Mouse (Mus musculus): ENCODE results near the gene Katnal1. TPM values are rescaled to one million over a fixed set of nuclear protein-coding genes. Genes with fewer than 3 reads are reported as not detected.
A peak's percentile ranks its signal among the peaks of the same experiment; 100 is the strongest.

Katnal1 gene
- total and polyA plus RNA-seq, 2 experiments from 2014 or later, result 8.4 to 21.1 TPM

DNA sequence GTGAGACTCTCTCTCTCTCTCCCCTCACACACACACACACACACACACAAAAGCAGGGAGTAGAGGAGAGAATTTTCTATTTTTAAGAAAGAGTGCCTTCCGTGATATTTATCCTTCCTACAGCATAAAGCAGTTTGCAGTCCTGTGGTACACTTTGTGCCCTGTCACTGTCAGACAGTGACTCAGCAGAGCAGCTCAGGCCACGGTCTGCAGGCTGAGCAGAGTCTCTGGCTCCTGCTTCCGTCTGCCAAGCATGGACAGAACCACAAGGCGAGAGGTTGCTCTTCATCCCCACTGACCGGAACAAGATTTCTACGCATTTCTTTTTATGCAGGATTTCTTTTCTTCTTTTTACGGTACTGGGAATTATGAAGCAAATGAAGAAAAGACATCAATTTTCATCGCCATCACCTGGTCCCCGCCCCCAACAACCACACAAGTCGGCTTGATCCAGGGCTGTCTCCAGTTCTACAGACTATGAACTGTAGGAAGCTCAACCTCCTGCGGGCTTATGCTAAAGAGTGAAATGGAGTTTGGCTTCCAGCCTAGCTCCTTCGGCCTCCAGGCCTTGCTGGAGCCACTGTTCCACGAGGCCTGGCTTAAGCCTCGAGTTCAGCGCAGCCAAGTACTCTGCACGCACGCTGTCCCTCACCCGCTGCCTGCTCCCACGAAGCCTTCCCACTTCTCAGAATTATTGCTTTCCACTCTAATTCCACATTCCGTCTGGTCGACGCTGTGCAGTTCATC lies 25.4 kb upstream of the Katnal1 start:
- DNase-seq (ENCODE audit: low spot score) (no peak), ATAC-seq (ENCODE audit: insufficient read depth, low read depth) (no peak)
- H3K27me3 ChIP-seq (ENCODE audit: control insufficient read depth, insufficient read depth, low read length), result no peaks in the 10 kb centered on the region
- H3K4me2 ChIP-seq (ENCODE audit: low read depth, low read length), result no peak overlapping the region
- H3K9me3 ChIP-seq (replicated peaks; ENCODE audit: control insufficient read depth, low read length), result no peaks in the 10 kb centered on the region
- WGBS, result 78% methylated on average over 22 of the region's 22 CpGs
- H3K9ac ChIP-seq (replicated peaks; ENCODE audit: low read depth, low read length), result no peak overlapping the region
- H3K4me1 ChIP-seq (ENCODE audit: control insufficient read depth, insufficient read depth), result peaks cover 8% of the 10 kb centered on the region
- H3K4me3 ChIP-seq (ENCODE audit: low read depth, low read length), result no peak overlapping the region
- H3K36me3 ChIP-seq (replicated peaks; ENCODE audit: control insufficient read depth, insufficient read depth, low read length), result no peaks in the 10 kb centered on the region
- no peak overlapping the region for H3K27ac ChIP-seq (ENCODE audit: low read depth)
- TF ChIP-seq CTCF (IDR thresholded peaks at IDR 0.05; ENCODE audit: low read depth), result no peak
- no peak for TF ChIP-seq EP300 (IDR thresholded peaks at IDR 0.05; ENCODE audit: low read depth)

DNA sequence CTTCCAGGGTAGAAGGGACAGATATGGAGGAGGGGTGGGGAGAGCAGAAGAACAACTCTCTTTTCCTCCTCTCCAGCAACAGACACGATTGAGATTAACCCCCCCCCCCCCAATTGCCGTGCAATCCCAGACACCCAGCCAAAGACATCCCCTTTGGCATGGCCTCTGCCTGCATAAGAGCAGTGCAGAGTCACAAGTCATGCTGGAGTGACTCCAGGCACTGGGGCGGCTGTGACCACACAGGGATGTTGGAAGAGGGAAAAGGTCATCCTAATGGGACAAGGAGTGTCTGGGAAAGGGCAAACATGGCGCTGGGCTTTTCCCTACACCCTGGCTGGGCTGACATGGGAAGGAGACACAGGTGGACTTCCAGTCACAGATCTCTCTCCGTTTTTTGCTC lies 24.0 kb upstream of the Katnal1 start:
- DNase-seq (ENCODE audit: low spot score), result peak; percentile 51

DNA sequence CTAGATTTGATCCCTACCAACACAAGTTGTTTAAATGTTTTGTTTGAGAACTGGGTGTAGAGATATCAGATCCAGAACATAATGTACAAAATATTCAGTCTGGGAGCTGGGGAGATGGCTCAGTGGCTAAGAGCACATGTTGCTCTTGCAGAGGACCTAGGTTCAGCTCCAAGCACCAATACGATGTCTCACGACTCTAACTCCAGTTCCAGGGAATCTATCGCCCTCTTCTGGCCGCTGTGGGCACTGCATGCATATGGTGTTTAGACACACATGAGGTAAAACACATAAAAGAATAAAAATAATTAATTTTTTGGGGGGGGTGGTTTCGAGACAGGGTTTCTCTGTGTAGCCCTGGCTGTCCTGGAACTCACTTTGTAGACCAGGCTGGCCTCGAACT lies 23.3 kb upstream of the Katnal1 start:
- peaks cover 3% of the 10 kb centered on the region for H3K4me1 ChIP-seq (ENCODE audit: control insufficient read depth, insufficient read depth)
- no peaks in the 10 kb centered on the region for H3K36me3 ChIP-seq (replicated peaks; ENCODE audit: control insufficient read depth, insufficient read depth, low read length)
- DNase-seq (ENCODE audit: low spot score), result no peak
- no peak overlapping the region for H3K9ac ChIP-seq (replicated peaks; ENCODE audit: low read depth, low read length)
- H3K27me3 ChIP-seq (ENCODE audit: control insufficient read depth, insufficient read depth, low read length), result no peaks in the 10 kb centered on the region
- no peaks in the 10 kb centered on the region for H3K9me3 ChIP-seq (replicated peaks; ENCODE audit: control insufficient read depth, low read length)
- H3K4me3 ChIP-seq (ENCODE audit: low read depth, low read length), result no peak overlapping the region
- no peak for ATAC-seq (ENCODE audit: insufficient read depth, low read depth)
- no peak overlapping the region for H3K4me2 ChIP-seq (ENCODE audit: low read depth, low read length)
- TF ChIP-seq EP300 (IDR thresholded peaks at IDR 0.05; ENCODE audit: low read depth) (no peak), CTCF (IDR thresholded peaks at IDR 0.05; ENCODE audit: low read depth) (peak; percentile 52)
- no peak overlapping the region for H3K27ac ChIP-seq (ENCODE audit: low read depth)
- WGBS, result 55% methylated on average over 6 of the region's 6 CpGs

More for the DNA sequence above, 24.0 kb upstream of the Katnal1 start:
- Histone ChIP-seq H3K4me3 (ENCODE audit: low read depth, low read length) (no peak overlapping the region), H3K4me2 (ENCODE audit: low read depth, low read length) (no peak overlapping the region), H3K9me3 (replicated peaks; ENCODE audit: control insufficient read depth, low read length) (no peaks in the 10 kb centered on the region), H3K36me3 (replicated peaks; ENCODE audit: control insufficient read depth, insufficient read depth, low read length) (no peaks in the 10 kb centered on the region), H3K27me3 (ENCODE audit: control insufficient read depth, insufficient read depth, low read length) (no peaks in the 10 kb centered on the region), H3K9ac (replicated peaks; ENCODE audit: low read depth, low read length) (no peak overlapping the region), H3K27ac (ENCODE audit: low read depth) (peak overlapping the region; percentile 53), H3K4me1 (ENCODE audit: control insufficient read depth, insufficient read depth) (peaks cover 3% of the 10 kb centered on the region)
- peak; percentile 81 for ATAC-seq (ENCODE audit: insufficient read depth, low read depth)
- TF ChIP-seq EP300 (IDR thresholded peaks at IDR 0.05; ENCODE audit: low read depth) (no peak), CTCF (IDR thresholded peaks at IDR 0.05; ENCODE audit: low read depth) (no peak)
- WGBS, result 52% methylated on average over 4 of the region's 5 CpGs

DNA sequence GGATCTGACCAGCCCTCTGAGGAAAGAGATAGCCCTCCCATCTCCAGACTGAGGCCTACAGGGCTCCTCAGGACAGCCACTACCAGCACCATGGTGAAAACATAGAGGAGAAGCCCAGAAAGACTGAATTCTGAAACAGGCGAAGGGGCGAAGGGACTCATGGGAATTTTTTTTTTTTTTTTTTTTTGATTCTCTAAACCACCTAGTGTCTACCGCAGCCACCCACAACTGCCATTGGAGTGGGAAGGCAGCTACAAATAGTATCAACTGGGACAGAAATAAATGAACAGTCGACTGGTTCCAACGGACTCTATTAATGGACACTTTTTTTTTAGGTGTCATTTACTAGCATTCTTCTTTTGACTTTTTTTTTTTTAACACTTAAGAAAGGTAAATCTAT lies 22.2 kb upstream of the Katnal1 start:
- Histone ChIP-seq H3K27me3 (ENCODE audit: control insufficient read depth, insufficient read depth, low read length) (no peaks in the 10 kb centered on the region), H3K9me3 (replicated peaks; ENCODE audit: control insufficient read depth, low read length) (peaks cover 5% of the 10 kb centered on the region; the same call in 1 of the 2 replicates), H3K4me1 (ENCODE audit: control insufficient read depth, insufficient read depth) (peaks cover 3% of the 10 kb centered on the region), H3K4me3 (ENCODE audit: low read depth, low read length) (no peak overlapping the region), H3K4me2 (ENCODE audit: low read depth, low read length) (no peak overlapping the region), H3K9ac (replicated peaks; ENCODE audit: low read depth, low read length) (no peak overlapping the region), H3K27ac (ENCODE audit: low read depth) (no peak overlapping the region), H3K36me3 (replicated peaks; ENCODE audit: control insufficient read depth, insufficient read depth, low read length) (no peaks in the 10 kb centered on the region)
- TF ChIP-seq CTCF (IDR thresholded peaks at IDR 0.05; ENCODE audit: low read depth) (no peak), EP300 (IDR thresholded peaks at IDR 0.05; ENCODE audit: low read depth) (no peak)
- no peak for ATAC-seq (ENCODE audit: insufficient read depth, low read depth)
- DNase-seq (ENCODE audit: low spot score), result no peak
- WGBS, result 56% methylated on average over 5 of the region's 5 CpGs

GRCm38 (mm10) chr5:148950064-148950463 lies 20.9 kb upstream of the Katnal1 start:
- ATAC-seq (ENCODE audit: insufficient read depth, low read depth) (peak; percentile 56; the same call in 1 of the 2 replicates), DNase-seq (ENCODE audit: low spot score) (no peak)

More at GRCm38 (mm10) chr5:148950064-148950463, 20.9 kb upstream of the Katnal1 start:
- H3K4me3 ChIP-seq (ENCODE audit: low read depth, low read length), result no peak overlapping the region
- H3K9ac ChIP-seq (replicated peaks; ENCODE audit: low read depth, low read length), result no peak overlapping the region
- H3K27ac ChIP-seq (ENCODE audit: low read depth), result peak overlapping the region; percentile 57; the same call in 1 of the 2 replicates
- 40% methylated on average over 15 of the region's 15 CpGs for WGBS
- TF ChIP-seq CTCF (IDR thresholded peaks at IDR 0.05; ENCODE audit: low read depth) (no peak), EP300 (IDR thresholded peaks at IDR 0.05; ENCODE audit: low read depth) (no peak)
- H3K4me2 ChIP-seq (ENCODE audit: low read depth, low read length), result no peak overlapping the region
- peaks cover 3% of the 10 kb centered on the region for H3K4me1 ChIP-seq (ENCODE audit: control insufficient read depth, insufficient read depth)
- no peaks in the 10 kb centered on the region for H3K27me3 ChIP-seq (ENCODE audit: control insufficient read depth, insufficient read depth, low read length)
- H3K9me3 ChIP-seq (replicated peaks; ENCODE audit: control insufficient read depth, low read length), result peaks cover 5% of the 10 kb centered on the region; the same call in 1 of the 2 replicates
- H3K36me3 ChIP-seq (replicated peaks; ENCODE audit: control insufficient read depth, insufficient read depth, low read length), result no peaks in the 10 kb centered on the region

Data from heart, postnatal 0 days (tissue).